ENCODE assay signal across 9 mouse cellular contexts in genomic region chrX:82901515-82901914, GRCm38 (mm10).
"Had no signal": no experiment of that assay in that cellular context is flagged by ENCODE, and none has a peak within 500 bp of the region (broad histone marks: within the 10 kb centered on the region; RNA-seq: fewer than 3 reads in every experiment).

No protein-coding gene starts in this region.

- DNase-seq: liver, postnatal 0 days; lung, adult 2 months; lung, postnatal 14 days; lung, postnatal 36 days; right cerebral cortex, postnatal 14 days; spleen, adult 18-20 months; thymus, adult 2 months; thymus, postnatal 25 days; thymus, postnatal 4 days had no signal
